ENCODE assay signal across 8 mouse cellular contexts in the genomic region with DNA sequence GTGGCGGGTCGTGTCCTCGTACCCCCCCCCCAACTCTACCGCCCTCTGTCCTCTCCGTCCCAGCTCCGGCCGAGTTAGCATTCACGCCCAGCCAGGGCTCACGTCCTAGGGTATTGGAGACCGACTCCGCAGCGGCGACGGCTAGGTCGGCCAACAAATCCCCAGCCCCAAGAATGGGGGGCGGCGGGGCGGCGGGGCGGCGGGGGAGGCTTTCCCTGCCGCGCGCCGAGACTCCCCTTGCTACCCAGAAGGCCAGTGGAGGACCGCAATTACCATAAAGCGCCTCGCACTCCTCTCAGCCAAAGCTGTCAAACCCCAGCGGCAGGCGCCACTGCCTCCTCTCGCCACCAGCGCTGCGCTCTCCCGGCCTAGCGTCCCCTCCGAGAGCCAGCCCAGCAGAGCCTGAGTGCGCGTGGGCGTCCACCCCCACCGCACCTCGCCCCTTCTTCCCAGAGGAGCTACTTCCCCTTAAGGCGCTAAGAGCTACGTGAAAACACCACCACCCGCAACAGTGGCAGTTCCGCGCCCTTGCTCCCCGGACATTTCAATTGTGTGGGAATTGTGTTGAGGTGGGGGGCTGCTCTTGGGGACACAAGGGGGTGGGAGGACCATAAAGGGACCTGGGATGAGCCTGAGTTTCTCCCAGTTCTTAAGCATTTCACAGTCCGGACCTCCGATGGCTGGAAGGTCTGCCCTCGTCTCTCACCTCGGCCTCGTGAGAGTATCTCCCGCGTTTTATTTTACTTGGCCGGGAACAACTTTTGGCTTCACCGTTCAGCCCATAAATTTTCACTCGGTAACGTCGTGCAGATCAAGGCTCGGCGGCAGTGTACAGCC.
DNase-seq lines count a peak whose midpoint lies in the region; ATAC-seq and TF ChIP-seq lines count a peak whose summit lies in the region.

No protein-coding gene starts in this region.

- DNase-seq in adrenal gland, adult 18-20 months (ENCODE audit: low spot score in 2 of 2), result peak; percentile 26 to 34
- no peak for DNase-seq in adrenal gland, adult 8-10 months
- DNase-seq in Muller cell, postnatal 12 days (ENCODE audit: inconsistent ontology term), result peak; percentile 48
- DNase-seq in hindbrain, embryonic 14.5 days (ENCODE audit: low spot score), result no peak
- peak; percentile 56 for DNase-seq in liver, embryonic 11.5 days (ENCODE audit: low spot score)
- DNase-seq in thymus, postnatal 0 days (ENCODE audit: low spot score), result peak; percentile 51

- H3K36me3 ChIP-seq in embryonic facial prominence, embryonic 15.5 days, result no peaks in the 10 kb centered on the region
- no peaks in the 10 kb centered on the region for H3K36me3 ChIP-seq in hindbrain, embryonic 14.5 days (replicated peaks; ENCODE audit: control insufficient read depth, insufficient read depth)
- no peaks in the 10 kb centered on the region for H3K36me3 ChIP-seq in liver, embryonic 11.5 days (ENCODE audit: control insufficient read depth, insufficient read depth, low read length)
- H3K36me3 ChIP-seq in myocyte (ENCODE audit: control insufficient read depth, insufficient read depth), result no peaks in the 10 kb centered on the region

- no peak for TF ChIP-seq POLR2A in myocyte (IDR thresholded peaks at IDR 0.05; ENCODE audit: insufficient read length, low read depth)

- H3K9me3 ChIP-seq in embryonic facial prominence, embryonic 15.5 days (replicated peaks), result no peaks in the 10 kb centered on the region
- no peaks in the 10 kb centered on the region for H3K9me3 ChIP-seq in hindbrain, embryonic 14.5 days (ENCODE audit: control insufficient read depth, low read length)
- H3K9me3 ChIP-seq in liver, embryonic 11.5 days (ENCODE audit: control insufficient read depth, low read length), result no peaks in the 10 kb centered on the region

- no peak for ATAC-seq in embryonic facial prominence, embryonic 15.5 days (ENCODE audit: insufficient number of reproducible peaks, low FRiP score, low TSS enrichment, low read depth)
- peak; percentile 9; the same call in 1 of the 2 replicates for ATAC-seq in hindbrain, embryonic 14.5 days (ENCODE audit: low FRiP score)
- ATAC-seq in liver, embryonic 11.5 days (replicated peaks; ENCODE audit: low FRiP score), result no peak

- H3K4me3 ChIP-seq in embryonic facial prominence, embryonic 15.5 days (replicated peaks), result peak overlapping the region; percentile 58
- peak overlapping the region; percentile 62 for H3K4me3 ChIP-seq in hindbrain, embryonic 14.5 days (replicated peaks; ENCODE audit: low read length)
- H3K4me3 ChIP-seq in liver, embryonic 11.5 days (ENCODE audit: low read depth, low read length), result peak overlapping the region; percentile 74
- H3K4me3 ChIP-seq in myocyte, result peak overlapping the region; percentile 43

- peak overlapping the region; percentile 71 for H3K27ac ChIP-seq in embryonic facial prominence, embryonic 15.5 days (replicated peaks)
- H3K27ac ChIP-seq in hindbrain, embryonic 14.5 days, result peak overlapping the region; percentile 93
- no peak overlapping the region for H3K27ac ChIP-seq in liver, embryonic 11.5 days (ENCODE audit: low read depth, low read length)

- 0 out of 2 replicates have a peak overlapping the region, but pooled peaks have one; percentile 15 for H3K9ac ChIP-seq in embryonic facial prominence, embryonic 15.5 days
- H3K9ac ChIP-seq in hindbrain, embryonic 14.5 days, result peak overlapping the region; percentile 80
- peak overlapping the region; percentile 76 for H3K9ac ChIP-seq in liver, embryonic 11.5 days (ENCODE audit: low read depth, low read length)

- H3K4me2 ChIP-seq in embryonic facial prominence, embryonic 15.5 days (replicated peaks), result peak overlapping the region; percentile 71
- H3K4me2 ChIP-seq in hindbrain, embryonic 14.5 days (replicated peaks), result peak overlapping the region; percentile 62
- H3K4me2 ChIP-seq in liver, embryonic 11.5 days, result peak overlapping the region; percentile 85
- H3K4me2 ChIP-seq in myocyte (ENCODE audit: low read depth), result no peak overlapping the region

- H3K4me1 ChIP-seq in embryonic facial prominence, embryonic 15.5 days, result peaks cover 21% of the 10 kb centered on the region
- H3K4me1 ChIP-seq in hindbrain, embryonic 14.5 days (replicated peaks; ENCODE audit: control insufficient read depth, insufficient read depth, low read length), result peaks cover 7% of the 10 kb centered on the region
- H3K4me1 ChIP-seq in liver, embryonic 11.5 days (replicated peaks; ENCODE audit: control insufficient read depth, insufficient read depth, low read length), result peaks cover 12% of the 10 kb centered on the region

- 4% methylated on average over 58 of the region's 61 CpGs for WGBS in embryonic facial prominence, embryonic 15.5 days
- 5% methylated on average over 48 of the region's 61 CpGs for WGBS in hindbrain, embryonic 14.5 days
- WGBS in liver, embryonic 11.5 days, result 5% methylated on average over 58 of the region's 61 CpGs

- H3K79me2 ChIP-seq in myocyte (ENCODE audit: control insufficient read depth, insufficient read depth), result peaks cover 21% of the 10 kb centered on the region

- peak overlapping the region; percentile 92 for H3ac ChIP-seq in myocyte (ENCODE audit: control insufficient read depth, insufficient read length)

- peaks cover 81% of the 10 kb centered on the region for H3K27me3 ChIP-seq in embryonic facial prominence, embryonic 15.5 days
- H3K27me3 ChIP-seq in hindbrain, embryonic 14.5 days (ENCODE audit: control insufficient read depth, insufficient read depth, low read length), result peaks cover 81% of the 10 kb centered on the region
- peaks cover 95% of the 10 kb centered on the region for H3K27me3 ChIP-seq in liver, embryonic 11.5 days (replicated peaks; ENCODE audit: control insufficient read depth, insufficient read depth, low read length)
- H3K27me3 ChIP-seq in myocyte (ENCODE audit: control insufficient read depth, insufficient read depth, insufficient read length), result no peaks in the 10 kb centered on the region

TF ChIP-seq in myocyte, 11 proteins besides CTCF, POLR2A, EP300 and RAD21:
- TF ChIP-seq MAX (IDR thresholded peaks at IDR 0.05; ENCODE audit: low read depth), result no peak
- no peak for TF ChIP-seq TCF3 (IDR thresholded peaks at IDR 0.05; ENCODE audit: insufficient read length, low read depth)
- TF ChIP-seq E2F4 (IDR thresholded peaks at IDR 0.05; ENCODE audit: insufficient read depth), result no peak
- TF ChIP-seq TCF12 (IDR thresholded peaks at IDR 0.05; ENCODE audit: insufficient read depth, poor library complexity, severe bottlenecking), result no peak
- no peak for TF ChIP-seq CEBPB (IDR thresholded peaks at IDR 0.05; ENCODE audit: insufficient read depth, poor library complexity, severe bottlenecking)
- no peak for TF ChIP-seq POLR2AphosphoS2 (IDR thresholded peaks at IDR 0.05; ENCODE audit: insufficient read length, low read depth)
- no peak for TF ChIP-seq MYOD1 (IDR thresholded peaks at IDR 0.05; ENCODE audit: control insufficient read depth in 1 of 3, insufficient read length in 2 of 3, low read depth in 2 of 3)
- TF ChIP-seq SRF (IDR thresholded peaks at IDR 0.05; ENCODE audit: control insufficient read depth, insufficient read length, low read depth), result no peak
- no peak for TF ChIP-seq REST (IDR thresholded peaks at IDR 0.05; ENCODE audit: insufficient read depth, insufficient read length)
- no peak for TF ChIP-seq MYOG (IDR thresholded peaks at IDR 0.05; ENCODE audit: control insufficient read depth in 1 of 3, insufficient read depth in 1 of 3, insufficient read length in 2 of 3, low read depth in 2 of 3)
- no peak for TF ChIP-seq USF1 (IDR thresholded peaks at IDR 0.05; ENCODE audit: low read depth)

Comparison
In these comparisons a context has a peak if more than half of its experiments do, and no peak if none do; other contexts are left out.
1. DNase-seq: peak in adrenal gland, adult 18-20 months (2 of 2), Muller cell, postnatal 12 days (single experiment), liver, embryonic 11.5 days (single experiment) and thymus, postnatal 0 days (single experiment); none in adrenal gland, adult 8-10 months (single experiment) and hindbrain, embryonic 14.5 days (single experiment).
2. H3K9ac ChIP-seq: peak in every context shown above with its lines; median percentile 80 in hindbrain, embryonic 14.5 days; 76 in liver, embryonic 11.5 days; 15 in embryonic facial prominence, embryonic 15.5 days.
3. Peak in every context shown above with its lines, with median percentiles within 50 percentile points of each other: H3K4me3 ChIP-seq.